22 mouse cellular contexts compared by ENCODE assay signal in the genomic region with DNA sequence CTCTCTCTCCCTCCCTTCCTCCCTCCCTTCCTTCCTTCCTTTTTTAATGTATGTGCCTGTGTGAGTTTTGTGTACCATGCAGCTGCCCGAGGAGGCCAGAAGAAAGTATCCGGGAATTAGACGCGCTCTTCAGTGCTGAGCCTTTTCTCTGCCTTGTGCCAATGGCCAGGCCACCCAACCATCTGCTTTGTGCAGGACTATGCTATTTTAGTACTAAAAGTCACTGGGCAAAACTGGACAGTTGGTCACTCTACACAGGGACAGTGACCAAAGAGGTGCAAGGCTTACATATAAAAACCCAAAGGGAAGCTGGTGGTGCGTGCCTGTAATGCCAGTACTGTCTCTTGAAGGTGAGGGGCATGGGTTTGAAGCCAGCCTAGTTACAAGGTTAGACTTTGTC. TPM values are rescaled to one million over a fixed set of nuclear protein-coding genes. Genes with fewer than 3 reads are reported as not detected.
DNase-seq lines count a peak whose midpoint lies in the region; ATAC-seq and TF ChIP-seq lines count a peak whose summit lies in the region.
"Had no signal": no experiment of that assay in that cellular context is flagged by ENCODE, and none has a peak within 500 bp of the region (broad histone marks: within the 10 kb centered on the region; RNA-seq: fewer than 3 reads in every experiment).

No protein-coding gene starts in this region.

- peak overlapping the region; percentile 41 for H3K4me3 ChIP-seq in E14TG2a.4 (replicated peaks; ENCODE audit: low read length)
- H3K4me3 ChIP-seq in kidney, adult 2 months (ENCODE audit: insufficient read depth, low read depth, low read length) = no peak overlapping the region
- H3K4me3 ChIP-seq: embryonic facial prominence, embryonic 10.5 days; heart, embryonic 15.5 days; hindbrain, embryonic 13.5 days; neural tube, embryonic 15.5 days had no signal

- no peaks in the 10 kb centered on the region for H3K36me3 ChIP-seq in E14TG2a.4 (ENCODE audit: insufficient read depth, low read length)
- no peaks in the 10 kb centered on the region for H3K36me3 ChIP-seq in kidney, adult 2 months (ENCODE audit: control insufficient read depth, insufficient read depth, low read length)
- H3K36me3 ChIP-seq: embryonic facial prominence, embryonic 10.5 days; heart, embryonic 15.5 days; hindbrain, embryonic 13.5 days; neural tube, embryonic 15.5 days had no signal

- H3K4me1 ChIP-seq in E14TG2a.4 (replicated peaks; ENCODE audit: low read depth, low read length) = peaks cover 81% of the 10 kb centered on the region
- H3K4me1 ChIP-seq in kidney, adult 2 months (ENCODE audit: control insufficient read depth, insufficient read depth, low read length) = no peaks in the 10 kb centered on the region

- TF ChIP-seq CTCF in E14TG2a.4 (conservative IDR thresholded peaks at IDR 0.05; ENCODE audit: low read length) = no peak
- no peak for TF ChIP-seq CTCF in kidney, adult 2 months (conservative IDR thresholded peaks at IDR 0.05; ENCODE audit: insufficient read depth, insufficient read length, low read depth, low read length)

- 85% methylated on average over 5 of the region's 5 CpGs for WGBS in kidney, adult 2 months

- H3K27ac ChIP-seq in kidney, adult 2 months (ENCODE audit: insufficient read depth, low read depth, low read length) = no peak overlapping the region
- H3K27ac ChIP-seq: embryonic facial prominence, embryonic 10.5 days; heart, embryonic 15.5 days; hindbrain, embryonic 13.5 days; macrophage; neural tube, embryonic 15.5 days had no signal

- no peak for TF ChIP-seq POLR2A in kidney, adult 2 months (IDR thresholded peaks at IDR 0.05; ENCODE audit: low read depth, low read length)

- no peaks in the 10 kb centered on the region for H3K27me3 ChIP-seq in E14TG2a.4 (ENCODE audit: insufficient read depth, low read length)
- no peaks in the 10 kb centered on the region for H3K27me3 ChIP-seq in kidney, adult 2 months (replicated peaks; ENCODE audit: control insufficient read depth, insufficient read depth, low read length)
- H3K27me3 ChIP-seq: heart, embryonic 15.5 days; neural tube, embryonic 15.5 days had no signal

- no peak for DNase-seq in cerebellum, postnatal 4 days (ENCODE audit: low spot score in 2 of 2)
- peak; percentile 69 to 81 for DNase-seq in cerebellum, adult 18-20 months
- peak; percentile 44 to 59 for DNase-seq in cerebellum, postnatal 14 days
- DNase-seq in kidney, adult 2 months = no peak
- no peak for DNase-seq in spleen, postnatal 14 days (ENCODE audit: low spot score in 2 of 2)
- DNase-seq: adrenal gland, postnatal 25 days; forebrain, postnatal 0 days; gastrocnemius, postnatal 25 days; heart, postnatal 36 days; kidney, adult 8-10 months; kidney, postnatal 10 days; layer of hippocampus, postnatal 36 days; right cerebral cortex, adult 18-20 months had no signal

- ATAC-seq in cerebellum, adult (ENCODE audit: insufficient number of reproducible peaks, low FRiP score, low TSS enrichment) = peak; percentile 82
- no peak for ATAC-seq in frontal cortex, adult (ENCODE audit: low TSS enrichment)
- ATAC-seq: forebrain, postnatal 0 days; inflammation-experienced regulatory T-cells, adult 6 months had no signal

- H3K9me3 ChIP-seq in E14TG2a.4 (ENCODE audit: low read length) = no peaks in the 10 kb centered on the region
- H3K9me3 ChIP-seq: embryonic facial prominence, embryonic 10.5 days; heart, embryonic 15.5 days; hindbrain, embryonic 13.5 days; neural tube, embryonic 15.5 days had no signal

RNA-seq across cellular contexts. Expression of a gene that starts 33.2 kb away (rescaled TPM):
- 1.3 and 2.7 TPM in 2 replicates for polyA plus RNA-seq in kidney, adult 2 months (2012; rRNA removed)

RNA-seq across cellular contexts. Expression of a gene that starts 51.5 kb away (rescaled TPM):
- polyA plus RNA-seq in kidney, adult 2 months (2012; rRNA removed) = 9.7 and 12.7 TPM in 2 replicates

Comparison
In these comparisons a context has a peak if more than half of its experiments do, and no peak if none do; other contexts are left out.
1. DNase-seq: peak in cerebellum, adult 18-20 months (2 of 2) and cerebellum, postnatal 14 days (2 of 2); none in cerebellum, postnatal 4 days (0 of 2), kidney, adult 2 months (single experiment) and spleen, postnatal 14 days (0 of 2).